Mouse (Mus musculus) brown adipose tissue, adult 24 weeks (tissue): ENCODE data around the gene Axl. TPM values are rescaled to one million over a fixed set of nuclear protein-coding genes. Genes with fewer than 3 reads are reported as not detected.

Experiments used
- H3K27ac ChIP-seq: fragments of 200-500 bp; replicated peaks from 2 replicates; pipeline ENCODE4 v1.5.1; 2012; ENCODE audit warnings: low read depth, mild to moderate bottlenecking, low read length
- H3K4me1 ChIP-seq: fragments of 200-500 bp; 2 replicates; pipeline ENCODE4 v1.6.1; 2012; ENCODE audit warnings: low read length, mixed read lengths; ENCODE audit not compliant: control insufficient read depth, insufficient read depth, insufficient read length
- H3K4me3 ChIP-seq: fragments of 200-500 bp; 2 replicates; pipeline ENCODE4 v1.5.1; 2012; ENCODE audit warnings: low read depth, mild to moderate bottlenecking, low read length, moderate library complexity; ENCODE audit not compliant: insufficient read depth
- polyA plus RNA-seq: library from polyadenylated mRNA; stranded (reverse); fragments of >200 nt; gene quantifications from 2 replicates; pipeline ENCODE4 v1.2.4, GENCODE M21; 2012; ENCODE audit not compliant: missing spikeins, insufficient read depth, insufficient read length

The Axl gene
- 18.6 and 24.1 TPM in 2 replicates for polyA plus RNA-seq

DNA sequence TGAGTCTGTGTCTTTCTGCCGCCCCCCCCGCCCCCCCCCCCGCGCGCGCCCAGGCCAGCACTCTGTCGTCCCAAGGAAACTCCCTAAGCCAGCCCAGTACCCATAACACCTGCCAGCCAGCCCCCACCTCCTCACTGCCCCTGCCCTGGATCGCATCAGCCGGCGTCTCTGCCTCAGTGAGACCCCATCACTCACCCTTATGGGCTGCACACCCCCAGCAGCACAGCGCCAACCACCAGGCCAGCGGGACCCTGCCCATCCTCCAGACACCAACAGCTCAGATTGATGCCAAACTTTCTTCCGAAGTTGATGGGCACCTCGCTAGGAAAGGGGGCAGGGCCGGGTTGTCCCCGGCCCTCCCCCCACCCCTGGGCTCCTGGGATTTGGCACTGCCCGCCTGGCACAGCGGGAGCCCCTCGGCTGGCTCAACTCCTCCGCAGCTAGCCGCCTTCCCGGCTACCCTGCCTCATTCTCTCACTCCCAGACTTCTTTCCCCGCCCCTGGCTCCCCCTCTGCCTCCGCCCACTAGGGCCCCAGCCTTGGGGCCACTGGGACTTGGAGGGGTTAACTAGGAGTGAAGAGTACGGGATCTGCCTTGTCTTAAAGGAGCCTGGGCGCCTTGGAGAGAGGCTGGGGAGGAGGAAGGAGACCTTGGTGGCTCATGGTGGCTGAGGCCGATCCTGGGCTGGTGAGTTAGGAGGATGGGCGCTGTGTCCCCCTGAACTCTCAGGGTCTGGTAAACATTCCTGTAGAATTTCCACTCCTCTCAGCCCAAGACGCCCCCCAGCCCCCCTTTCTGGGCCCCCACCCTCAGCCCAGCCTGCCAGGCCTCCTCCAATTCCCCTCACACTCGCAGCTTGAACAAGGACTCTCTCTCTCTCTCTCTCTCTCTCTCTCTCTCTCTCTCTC, at the start of gene Axl:
Gene Axl (minus strand): TSS at position 486 of the 909 bp plus-strand sequence.
- H3K4me1 ChIP-seq = peaks cover 4% of the 10 kb centered on the region; the same call in 1 of the 2 replicates
- H3K4me3 ChIP-seq = peak within 1 kb of the TSS; percentile 54
- H3K27ac ChIP-seq = peak within 1 kb of the TSS; percentile 60; the same call in 1 of the 2 replicates

DNA sequence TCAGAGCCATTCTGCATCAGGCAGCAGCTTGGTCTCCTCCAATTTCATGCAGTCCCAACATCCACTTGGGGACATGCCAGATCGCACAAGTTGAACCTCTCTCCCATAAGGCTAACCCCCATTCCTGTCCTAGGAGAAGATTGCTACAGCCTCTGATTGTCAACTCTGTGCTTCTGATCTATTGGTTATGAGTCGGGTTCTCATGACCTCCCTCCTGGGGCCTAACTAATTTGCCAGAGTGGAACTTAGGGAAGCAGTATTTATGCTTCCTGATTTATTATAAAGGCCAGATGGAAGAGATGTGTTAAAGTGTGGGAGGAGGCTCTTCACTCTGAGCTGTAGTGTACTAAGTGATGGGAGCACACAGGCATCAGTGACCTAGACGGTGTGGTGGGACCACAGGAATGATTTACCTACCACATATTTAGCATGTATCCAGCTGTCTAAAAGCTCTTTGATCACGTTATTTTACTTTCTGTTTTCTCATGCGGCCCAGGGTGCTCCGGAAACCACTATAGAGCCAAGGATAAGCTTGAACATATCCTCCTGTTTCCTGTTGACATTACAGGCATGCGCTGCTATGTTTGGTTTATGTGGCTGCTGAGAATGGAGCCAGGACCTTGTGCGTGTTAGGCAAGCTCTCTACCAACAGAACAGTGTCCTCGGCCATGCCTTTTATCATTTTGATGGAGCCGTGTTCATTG, 46.8 kb upstream of the Axl start:
- Histone ChIP-seq H3K4me3 (no peak overlapping the region), H3K4me1 (peaks cover 12% of the 10 kb centered on the region), H3K27ac (no peak overlapping the region)

DNA sequence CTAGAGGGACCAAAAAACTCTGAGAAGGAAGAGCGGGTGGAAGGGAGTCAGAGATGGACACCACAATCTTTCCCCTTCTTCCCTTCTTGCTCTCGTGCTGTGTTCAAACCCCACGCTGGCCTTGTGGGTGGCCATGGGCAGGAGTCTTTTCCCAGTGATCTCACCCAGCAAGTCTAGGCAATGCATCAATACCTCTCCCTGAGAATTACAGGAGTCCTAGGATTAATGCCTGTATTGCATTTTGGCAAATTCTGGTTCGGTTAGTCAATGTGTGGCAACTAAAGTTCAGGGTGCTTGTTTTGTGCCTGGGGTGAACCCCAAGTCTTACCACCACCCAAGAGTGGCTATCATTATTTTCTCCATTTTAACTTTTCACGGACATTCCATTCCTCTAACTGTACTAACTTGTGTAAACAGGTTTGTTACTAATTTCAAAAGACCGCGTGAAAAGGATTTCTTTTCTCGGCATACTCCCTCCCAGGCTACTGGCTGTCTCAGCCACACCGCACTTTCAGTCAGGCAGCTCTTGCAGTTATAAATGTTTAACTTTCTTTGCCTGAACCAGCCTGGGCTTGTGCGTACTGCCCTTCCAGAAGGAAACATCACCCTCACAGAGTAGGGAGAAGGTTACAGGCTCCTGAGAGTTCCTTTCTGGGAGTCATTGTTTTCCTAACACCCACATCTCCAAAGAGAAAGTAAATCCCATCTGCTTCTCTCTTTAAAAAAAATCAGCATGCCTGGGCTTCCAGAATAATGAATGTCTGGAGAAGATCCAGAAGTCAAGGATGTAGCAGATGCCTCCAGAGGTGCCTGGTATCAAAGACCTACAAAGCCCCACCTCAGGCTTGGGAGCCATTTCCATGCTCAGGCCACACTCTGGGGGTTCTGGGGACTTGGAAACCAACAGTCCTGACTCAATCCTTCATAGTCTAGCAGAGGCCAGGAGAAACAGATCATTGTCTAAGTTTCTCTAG, 43.3 kb upstream of the Axl start:
- Histone ChIP-seq H3K4me1 (peaks cover 18% of the 10 kb centered on the region), H3K4me3 (no peak overlapping the region), H3K27ac (peak overlapping the region; percentile 75)

DNA sequence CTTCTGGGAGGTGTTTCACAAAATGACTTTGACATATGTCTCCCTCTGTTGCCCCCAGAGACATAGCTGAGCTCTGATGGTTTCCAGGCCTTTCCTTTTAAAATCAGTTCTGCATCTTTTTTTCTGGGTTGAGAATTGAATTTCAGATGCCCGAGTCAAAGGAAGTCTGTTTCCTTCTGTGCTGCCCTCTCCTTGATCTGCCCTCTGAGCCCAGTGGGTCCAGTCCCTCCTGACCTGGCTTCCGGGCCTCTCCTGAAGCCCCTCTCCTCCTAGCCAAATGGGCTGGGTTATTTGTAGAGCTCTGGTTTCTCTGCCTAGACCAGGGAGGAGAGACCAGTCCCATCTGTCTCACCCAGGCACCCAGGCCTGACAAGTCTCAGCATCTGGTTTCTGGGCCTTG, 41.7 kb upstream of the Axl start:
- H3K4me1 ChIP-seq = peaks cover 19% of the 10 kb centered on the region
- peak overlapping the region; percentile 75 for H3K27ac ChIP-seq
- H3K4me3 ChIP-seq = no peak overlapping the region

DNA sequence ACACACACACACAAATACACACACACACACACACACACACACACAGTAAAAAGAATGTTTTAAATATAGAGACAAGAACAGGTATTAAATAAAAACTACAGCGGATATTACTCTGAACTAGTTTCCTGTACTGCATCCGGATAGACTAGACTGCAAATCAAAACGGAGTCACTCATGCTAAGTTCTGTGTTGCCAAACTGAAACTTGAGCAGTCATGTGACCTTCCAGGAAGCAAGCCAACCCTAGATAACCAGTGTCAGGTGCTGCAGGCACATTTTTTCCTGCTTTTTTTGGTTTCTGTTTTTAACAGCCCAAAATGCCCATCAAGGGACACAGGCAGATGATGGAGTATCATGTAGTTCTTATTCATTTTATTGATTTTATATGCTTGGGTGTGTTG, 38.7 kb upstream of the Axl start:
- Histone ChIP-seq H3K27ac (peak overlapping the region; percentile 38; the same call in 1 of the 2 replicates), H3K4me1 (peaks cover 19% of the 10 kb centered on the region), H3K4me3 (no peak overlapping the region)

DNA sequence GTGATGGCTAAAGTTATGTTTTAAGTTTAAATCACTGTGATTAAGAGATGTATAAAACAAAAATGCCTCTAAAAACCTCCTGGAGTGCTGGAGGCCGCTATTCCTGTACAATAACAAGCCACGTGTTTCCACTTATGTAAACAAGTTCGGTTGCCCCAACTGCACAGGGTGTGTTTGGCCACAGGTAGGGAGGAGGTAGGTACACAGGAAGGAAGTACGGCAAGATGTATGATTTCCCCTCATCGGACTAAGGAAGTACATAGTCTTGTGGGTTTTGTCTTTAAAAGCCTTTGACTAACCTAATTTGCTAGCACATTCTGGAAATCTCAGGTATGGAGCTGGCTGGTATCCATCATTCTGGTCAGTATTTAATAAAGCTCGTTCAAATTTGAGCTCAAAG, 37.5 kb upstream of the Axl start:
- Histone ChIP-seq H3K4me3 (no peak overlapping the region), H3K27ac (no peak overlapping the region), H3K4me1 (peaks cover 14% of the 10 kb centered on the region)

DNA sequence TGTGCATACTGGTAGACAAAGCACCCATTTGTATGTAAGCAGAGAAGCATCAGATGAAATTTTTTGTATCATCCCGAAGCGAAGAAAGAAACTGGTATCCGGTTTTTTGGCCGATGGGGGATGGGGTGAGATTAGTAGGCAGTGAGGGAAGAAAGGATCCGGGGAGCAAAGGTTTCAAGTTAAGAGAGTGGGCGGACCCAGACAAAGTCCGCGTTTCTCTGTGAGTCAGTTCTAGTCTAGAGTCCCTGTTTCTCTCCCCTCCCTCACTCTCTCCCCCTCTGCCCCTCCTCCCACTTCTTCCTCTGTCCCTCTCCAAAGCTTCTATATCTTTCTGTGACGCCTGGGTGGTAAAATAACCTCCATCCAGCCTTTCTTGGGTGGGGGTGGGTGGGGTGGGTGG, 36.5 kb upstream of the Axl start:
- Histone ChIP-seq H3K4me1 (peaks cover 7% of the 10 kb centered on the region), H3K27ac (no peak overlapping the region), H3K4me3 (no peak overlapping the region)

DNA sequence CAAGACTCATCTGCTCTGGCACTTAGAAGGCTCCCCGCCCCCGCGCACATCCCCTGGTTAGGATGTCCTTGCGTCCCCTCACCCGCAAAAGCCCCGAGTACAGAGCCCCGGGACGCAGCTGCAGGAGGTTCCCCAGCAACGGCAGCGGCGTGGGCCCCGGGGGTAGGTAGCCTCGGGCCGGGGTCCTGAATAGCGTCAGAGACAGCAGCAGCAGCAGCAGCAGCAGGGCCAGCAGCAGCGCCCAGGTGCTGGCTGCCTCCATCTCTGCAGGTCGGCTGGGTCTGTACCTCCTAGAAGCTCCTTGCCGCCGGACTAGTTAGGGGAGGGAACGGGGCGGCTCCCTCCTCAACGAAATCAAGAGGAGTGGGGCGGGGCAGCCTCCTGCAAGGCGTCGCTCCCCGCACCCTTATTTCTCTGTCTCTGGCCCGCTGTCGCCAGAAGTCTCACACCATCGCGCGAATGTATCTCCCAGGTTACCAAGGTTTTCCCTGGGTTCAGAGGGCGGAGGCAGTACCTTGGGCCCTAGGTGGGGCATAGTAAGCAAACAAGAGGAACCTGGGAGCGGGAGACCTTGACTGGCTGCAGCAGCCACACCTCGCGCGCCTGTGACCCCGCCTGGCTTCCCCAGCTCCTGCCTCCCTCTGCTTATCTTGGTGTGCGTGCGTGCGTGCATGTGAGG, 27.9 kb upstream of the Axl start, which contains the start of gene Cyp2s1:
Gene Cyp2s1 (minus strand): TSS at position 673 of the 679 bp plus-strand sequence.
- Histone ChIP-seq H3K4me3 (peak within 1 kb of the TSS; percentile 45), H3K27ac (no peak within 1 kb of the TSS), H3K4me1 (no peaks in the 10 kb centered on the region)

DNA sequence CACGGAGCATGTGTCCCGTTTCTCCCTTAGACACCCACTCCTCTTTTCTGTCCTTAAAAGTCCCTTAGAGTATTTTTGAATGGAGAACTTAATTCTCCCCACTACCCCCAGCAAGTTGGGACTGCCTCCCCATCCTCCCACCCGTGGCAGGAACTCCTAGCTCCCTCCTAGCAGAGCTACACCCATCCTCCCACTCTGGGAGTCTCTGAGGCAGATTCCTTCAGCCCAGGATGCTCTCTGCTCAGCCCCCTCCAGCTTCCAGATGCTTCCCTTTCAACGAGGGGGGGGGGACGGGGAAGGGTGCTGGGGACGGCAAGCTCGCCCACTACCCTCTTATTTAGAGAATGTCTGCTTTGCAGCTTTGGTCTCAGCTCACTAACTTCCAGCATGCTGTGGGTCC, 27.1 kb upstream of the Axl start:
- Histone ChIP-seq H3K4me3 (no peak overlapping the region), H3K27ac (no peak overlapping the region), H3K4me1 (no peaks in the 10 kb centered on the region)

DNA sequence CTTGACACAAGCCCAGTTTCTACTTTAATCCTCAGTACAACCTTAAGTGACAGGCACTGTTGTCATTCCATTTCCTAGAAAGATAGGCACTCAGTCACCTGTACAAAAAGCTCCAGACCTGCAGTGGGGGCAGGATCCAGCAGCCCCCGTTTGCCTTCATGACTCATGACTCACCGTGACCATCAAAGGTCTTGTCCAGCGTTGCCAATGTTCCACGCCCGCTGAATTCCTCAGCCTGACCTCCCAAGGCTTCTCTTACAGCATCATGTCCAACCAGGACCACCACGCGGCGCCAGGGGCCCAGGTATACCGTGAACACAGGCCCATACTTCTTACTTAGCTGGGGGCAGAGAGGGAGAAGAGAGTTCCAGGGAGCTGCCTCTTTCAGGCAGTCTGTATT, 26.2 kb upstream of the Axl start:
- no peak overlapping the region for H3K27ac ChIP-seq
- no peak overlapping the region for H3K4me3 ChIP-seq
- no peaks in the 10 kb centered on the region for H3K4me1 ChIP-seq

DNA sequence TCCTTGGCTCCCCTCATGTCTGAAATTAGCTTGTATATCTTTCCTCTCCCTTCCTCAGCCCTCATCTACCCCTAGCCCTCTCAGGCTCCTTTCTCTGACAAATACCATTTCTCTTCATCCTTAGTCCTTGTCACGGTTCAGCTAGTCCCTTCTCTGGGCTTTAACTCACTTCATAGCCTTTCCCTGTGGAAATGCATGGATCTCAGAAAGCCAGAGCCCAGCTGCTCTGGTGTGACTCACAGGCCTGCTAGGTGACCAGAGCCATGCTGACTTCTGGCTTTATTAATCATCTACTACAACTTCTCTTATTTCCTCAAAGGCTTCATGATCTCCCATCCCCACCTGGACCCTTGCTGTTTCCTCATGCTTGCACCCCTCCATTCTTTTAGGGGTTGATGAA, 23.7 kb upstream of the Axl start:
- H3K4me1 ChIP-seq = no peaks in the 10 kb centered on the region
- no peak overlapping the region for H3K4me3 ChIP-seq
- no peak overlapping the region for H3K27ac ChIP-seq

DNA sequence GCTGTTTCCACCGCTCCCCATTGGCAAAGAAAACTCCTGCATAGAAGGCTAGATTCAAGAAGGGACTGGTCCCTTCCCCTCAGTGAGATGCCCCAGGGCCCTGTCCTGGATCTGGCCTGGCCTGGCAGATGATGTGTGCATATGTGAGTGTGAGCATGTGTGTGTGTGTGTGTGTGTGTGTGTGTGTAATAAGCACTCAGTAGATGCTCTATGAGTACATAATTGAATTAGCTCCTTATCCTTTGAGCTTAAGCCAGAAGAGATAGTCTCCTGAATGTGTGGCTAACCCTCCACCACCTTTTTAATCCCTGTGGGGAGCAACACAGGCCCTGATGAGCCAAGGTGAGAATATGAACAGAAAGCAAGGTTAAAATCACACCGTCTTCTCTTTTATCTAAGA, 23.2 kb upstream of the Axl start:
- Histone ChIP-seq H3K27ac (no peak overlapping the region), H3K4me3 (no peak overlapping the region), H3K4me1 (no peaks in the 10 kb centered on the region)

DNA sequence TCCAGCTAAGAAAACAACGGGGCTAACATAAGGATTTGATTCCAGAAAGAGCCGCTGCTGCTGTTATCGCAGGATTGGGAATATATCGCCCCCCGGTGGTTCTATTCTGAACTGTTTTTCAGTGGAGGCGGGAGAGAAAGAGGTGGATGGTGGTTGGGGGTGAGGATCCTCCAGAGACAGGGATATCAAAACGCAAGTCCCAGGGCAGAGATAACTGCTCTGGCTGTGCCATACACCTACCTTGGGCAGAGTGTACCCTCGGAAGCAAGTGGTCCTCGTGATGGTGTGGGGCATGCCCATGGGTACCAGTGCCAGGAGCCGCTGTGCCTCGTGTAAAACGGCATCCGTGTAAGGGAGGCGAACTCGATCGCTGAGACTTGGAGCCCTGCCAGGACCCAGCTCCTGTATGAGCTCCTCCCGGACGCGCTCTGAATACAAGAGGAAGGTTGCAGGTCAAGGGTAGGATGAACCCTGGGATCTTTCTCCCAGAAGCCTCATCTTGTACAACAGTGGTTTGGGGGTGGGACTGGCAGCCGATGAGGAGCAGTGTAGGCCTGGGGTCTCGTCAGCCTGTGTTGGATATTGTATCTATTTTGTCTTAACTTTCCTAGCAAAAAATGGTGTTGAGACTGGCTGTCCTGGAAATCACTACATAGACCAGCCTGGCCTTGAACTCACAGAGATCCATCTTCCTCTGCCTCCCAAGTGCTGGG, 17.3 kb upstream of the Axl start:
- Histone ChIP-seq H3K4me1 (no peaks in the 10 kb centered on the region), H3K4me3 (no peak overlapping the region), H3K27ac (no peak overlapping the region)

DNA sequence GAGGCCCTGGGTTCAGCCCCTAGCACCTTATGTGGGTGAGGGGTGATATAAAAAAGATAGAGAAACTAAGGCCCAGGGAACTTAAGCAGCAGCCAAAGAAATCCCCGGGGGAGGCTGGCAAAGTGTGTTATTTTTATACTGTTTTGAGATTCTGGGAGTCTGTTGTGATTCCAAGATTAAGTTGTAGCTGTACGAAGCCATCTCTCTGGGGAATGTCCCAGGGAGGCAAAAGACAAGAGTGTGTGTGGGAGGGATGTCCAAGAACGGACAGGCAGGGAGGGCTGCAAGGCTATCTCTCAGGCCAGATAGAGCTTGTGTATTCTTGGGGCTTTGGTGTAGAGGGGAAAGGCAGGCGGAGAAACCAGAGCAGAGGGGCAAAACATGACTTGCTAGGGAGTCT, 16.3 kb upstream of the Axl start:
- no peaks in the 10 kb centered on the region for H3K4me1 ChIP-seq
- no peak overlapping the region for H3K27ac ChIP-seq
- no peak overlapping the region for H3K4me3 ChIP-seq
